Mouse (Mus musculus) heart, embryonic 11.5 days (tissue): ENCODE measurements at regions not wholly inside any gene's neighbourhood (a gene's known extent, or its start where the extent isn't known, plus 50 kb on each side); places are given as distances from the start of the nearest gene placed in this dataset.

Experiments used
- ATAC-seq: fragments of 200-750 bp; cut with Nextera tagmentation; replicated peaks from 2 replicates; pipeline ENCODE4 v1.8.0; 2017; ENCODE audit warnings: moderate library complexity; ENCODE audit not compliant: insufficient number of reproducible peaks, low FRiP score, low TSS enrichment
- H3K27ac ChIP-seq: fragments of 300-500 bp; sonication (generic); 2 replicates; pipeline ENCODE4 v1.5.1; 2014; ENCODE audit warnings: mild to moderate bottlenecking, low read depth, low read length
- H3K27me3 ChIP-seq: fragments of 300-500 bp; sonication (generic); 2 replicates; pipeline ENCODE4 v1.6.1; 2014; ENCODE audit warnings: mild to moderate bottlenecking, low read length, mixed read lengths; ENCODE audit not compliant: control insufficient read depth, insufficient read depth
- H3K36me3 ChIP-seq: fragments of 300-500 bp; sonication (generic); 2 replicates; pipeline ENCODE4 v1.6.1; 2014; ENCODE audit warnings: mild to moderate bottlenecking, low read length, moderate library complexity, mixed read lengths; ENCODE audit not compliant: control insufficient read depth, insufficient read depth
- H3K4me1 ChIP-seq: fragments of 300-500 bp; sonication (generic); 2 replicates; pipeline ENCODE4 v1.6.1; 2014; ENCODE audit warnings: low read length; ENCODE audit not compliant: control insufficient read depth, insufficient read depth
- H3K4me2 ChIP-seq: fragments of 300-500 bp; sonication (generic); 2 replicates; pipeline ENCODE4 v1.6.1; 2014; ENCODE audit warnings: mild to moderate bottlenecking, moderate library complexity
- H3K4me3 ChIP-seq: fragments of 300-500 bp; sonication (generic); 2 replicates; pipeline ENCODE4 v1.5.1; 2014; ENCODE audit warnings: low read depth, low read length
- H3K9ac ChIP-seq: fragments of 300-500 bp; sonication (generic); 2 replicates; pipeline ENCODE4 v1.6.1; 2014; ENCODE audit warnings: mild to moderate bottlenecking, low read depth, low read length, moderate library complexity
- H3K9me3 ChIP-seq: fragments of 300-500 bp; sonication (generic); replicated peaks from 2 replicates; pipeline ENCODE4 v1.6.1; 2016; ENCODE audit warnings: low read length; ENCODE audit not compliant: control insufficient read depth
- WGBS: fragments of 180-500 bp; shearing (Covaris S2); extraction: QIAGEN DNeasy Blood & Tissue Kit; methylation state at CpG from one replicate; pipeline ENCODE4 v1.1.7; 2014; ENCODE audit not compliant: insufficient replicate concordance; 5-methylcytosine and 5-hydroxymethylcytosine counted together

DNA sequence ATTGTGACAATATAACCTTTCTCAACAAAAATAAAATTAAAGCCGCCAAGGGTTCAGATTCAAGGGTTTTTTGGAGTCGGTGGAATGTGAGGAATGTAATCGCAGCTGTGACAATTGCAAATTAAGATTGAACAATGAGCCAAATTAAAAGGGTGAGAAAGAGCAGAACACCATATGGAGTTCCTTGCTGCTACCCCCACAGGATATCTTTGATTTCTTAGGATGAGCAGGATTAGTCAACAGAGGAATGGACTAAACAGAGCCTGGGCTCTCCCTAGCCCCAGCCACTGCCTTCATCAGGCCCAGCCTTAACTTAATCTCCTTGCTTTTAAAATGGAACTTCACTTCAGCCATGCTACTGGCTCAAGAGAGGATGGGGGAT is 121.3 kb downstream of the Mat2b start:
- no peaks in the 10 kb centered on the region for H3K4me1 ChIP-seq
- no peak overlapping the region for H3K27ac ChIP-seq
- whole genome bisulfite sequencing: 12% methylated on average over 3 of the region's 3 CpGs
- no peak overlapping the region for H3K9ac ChIP-seq
- H3K4me3 ChIP-seq: no peak overlapping the region
- H3K36me3 ChIP-seq: no peaks in the 10 kb centered on the region
- no peak overlapping the region for H3K4me2 ChIP-seq
- no peaks in the 10 kb centered on the region for H3K9me3 ChIP-seq
- ATAC-seq: no peak
- H3K27me3 ChIP-seq: no peaks in the 10 kb centered on the region

DNA sequence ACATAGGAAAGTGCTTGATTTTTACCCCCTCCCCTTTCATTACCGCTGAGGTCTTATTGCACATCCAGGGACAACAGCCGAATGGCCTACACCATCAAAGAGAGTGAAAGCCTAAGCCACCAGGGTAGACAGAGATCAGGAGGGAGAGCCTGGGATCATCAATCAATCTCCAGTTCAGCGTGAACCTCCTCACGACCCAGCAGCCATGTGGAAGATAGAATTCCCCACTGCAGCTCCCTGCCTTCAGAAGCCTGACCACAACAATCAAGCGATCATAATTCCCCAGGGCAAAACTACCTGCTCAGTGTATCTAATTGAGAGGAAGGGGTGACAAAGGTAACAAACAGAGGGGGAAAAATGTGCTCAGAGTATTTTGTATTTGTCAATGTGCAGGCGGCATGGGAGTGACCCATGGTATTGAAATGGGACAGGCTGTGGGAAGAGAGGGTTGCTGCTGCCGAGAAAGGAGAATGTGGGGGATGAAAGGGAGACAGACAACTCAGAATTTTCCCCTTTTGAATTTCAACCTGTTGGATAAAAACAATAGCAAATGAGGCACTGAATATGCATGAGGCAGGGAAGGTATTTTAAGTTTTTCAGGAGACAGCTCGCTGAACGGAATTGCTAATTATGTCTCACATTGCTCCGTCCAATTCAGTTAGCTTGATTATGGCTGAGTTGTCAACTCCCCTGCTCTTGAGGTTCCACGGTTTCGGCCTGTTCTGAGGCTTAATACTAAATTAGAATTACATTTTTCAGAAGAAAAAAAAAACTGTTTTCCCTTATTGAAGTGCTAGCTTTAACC is 121.8 kb downstream of the Mat2b start:
- H3K4me3 ChIP-seq: no peak overlapping the region
- H3K9me3 ChIP-seq: no peaks in the 10 kb centered on the region
- peak overlapping the region; percentile 1; the same call in 1 of the 2 replicates for H3K4me2 ChIP-seq
- no peaks in the 10 kb centered on the region for H3K4me1 ChIP-seq
- no peaks in the 10 kb centered on the region for H3K36me3 ChIP-seq
- no peak overlapping the region for H3K27ac ChIP-seq
- H3K27me3 ChIP-seq: no peaks in the 10 kb centered on the region
- ATAC-seq: no peak
- H3K9ac ChIP-seq: no peak overlapping the region
- 22% methylated on average over 12 of the region's 12 CpGs for WGBS

DNA sequence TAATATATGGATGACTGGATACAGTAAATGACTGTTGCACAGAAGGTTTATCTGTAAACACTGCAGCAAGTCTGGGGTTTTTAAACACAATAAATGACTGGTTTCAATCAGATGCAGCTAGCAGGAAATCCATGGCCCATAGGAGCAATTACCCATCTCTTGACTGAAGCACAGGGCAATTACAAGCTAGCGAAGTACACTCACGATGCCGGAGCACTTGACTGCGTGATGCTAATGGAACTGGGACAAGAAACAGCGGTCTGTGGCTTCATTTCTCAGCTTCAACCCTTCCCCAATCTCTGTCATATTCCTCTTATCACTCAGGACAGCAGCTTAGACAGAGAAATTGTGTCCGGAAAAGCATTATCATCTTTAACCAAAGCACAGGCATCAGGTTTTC is 132.1 kb downstream of the Mat2b start:
- ATAC-seq: no peak
- H3K4me1 ChIP-seq: no peaks in the 10 kb centered on the region
- no peaks in the 10 kb centered on the region for H3K9me3 ChIP-seq

GRCm38 (mm10) chr11:40561983-40562382 is 133.0 kb downstream of the Mat2b start:
- no peak overlapping the region for H3K4me2 ChIP-seq
- WGBS: 95% methylated on average over 2 of the region's 2 CpGs
- H3K9me3 ChIP-seq: no peaks in the 10 kb centered on the region

More for the DNA sequence above, 132.1 kb downstream of the Mat2b start:
- Histone ChIP-seq H3K9ac (no peak overlapping the region), H3K36me3 (no peaks in the 10 kb centered on the region), H3K4me2 (no peak overlapping the region), H3K27ac (no peak overlapping the region), H3K27me3 (no peaks in the 10 kb centered on the region), H3K4me3 (no peak overlapping the region)
- WGBS: 71% methylated on average over 6 of the region's 6 CpGs

DNA sequence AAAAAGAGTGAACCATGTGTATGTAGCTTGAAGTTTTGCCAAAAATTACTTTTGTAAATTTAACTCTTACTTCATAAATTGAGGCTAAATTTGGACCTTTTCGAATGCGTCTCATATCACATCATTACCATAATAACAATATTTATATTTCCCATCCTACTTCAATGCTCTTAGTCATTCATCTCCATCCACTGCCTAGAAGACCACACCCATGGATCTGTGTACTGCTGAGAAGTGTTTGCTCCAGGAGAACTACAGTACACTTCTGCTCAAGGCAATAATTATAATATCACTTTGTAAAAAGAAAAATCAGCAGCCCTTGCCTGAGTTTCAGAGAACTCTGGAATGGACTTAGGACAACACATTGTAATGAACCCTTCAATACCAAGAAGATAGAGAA is 133.6 kb downstream of the Mat2b start:
- Histone ChIP-seq H3K9me3 (no peaks in the 10 kb centered on the region), H3K9ac (no peak overlapping the region), H3K4me1 (no peaks in the 10 kb centered on the region), H3K4me3 (no peak overlapping the region), H3K4me2 (no peak overlapping the region), H3K36me3 (no peaks in the 10 kb centered on the region), H3K27ac (no peak overlapping the region), H3K27me3 (no peaks in the 10 kb centered on the region)
- 88% methylated on average over 2 of the region's 2 CpGs for WGBS
- ATAC-seq: no peak

More at GRCm38 (mm10) chr11:40561983-40562382, 133.0 kb downstream of the Mat2b start:
- Histone ChIP-seq H3K27me3 (no peaks in the 10 kb centered on the region), H3K27ac (no peak overlapping the region), H3K9ac (no peak overlapping the region), H3K4me3 (no peak overlapping the region), H3K4me1 (no peaks in the 10 kb centered on the region), H3K36me3 (no peaks in the 10 kb centered on the region)
- ATAC-seq: no peak

DNA sequence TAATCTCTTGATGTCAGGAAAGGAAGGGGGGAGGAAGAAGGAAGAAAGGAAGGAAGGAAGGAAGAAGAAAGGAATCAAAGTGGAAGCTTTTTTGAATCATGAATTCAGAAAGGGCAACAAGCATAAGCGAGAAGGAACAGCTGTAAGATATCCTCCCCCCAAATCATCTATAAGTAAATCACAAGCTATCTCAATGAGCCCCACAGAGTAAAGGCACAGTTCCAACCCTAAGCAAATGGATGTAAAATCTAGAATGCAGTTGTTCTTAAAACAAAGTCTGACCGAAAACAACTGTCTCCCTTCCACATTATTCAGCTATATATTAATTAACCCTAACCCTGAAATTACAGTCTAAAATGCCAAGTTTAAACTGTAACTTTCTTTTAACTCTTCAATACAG is 136.5 kb downstream of the Mat2b start:
- H3K4me3 ChIP-seq: no peak overlapping the region
- WGBS: 85% methylated on average over 2 of the region's 2 CpGs

GRCm38 (mm10) chr11:40554867-40555794 is 139.9 kb downstream of the Mat2b start:
- no peak for ATAC-seq
- Histone ChIP-seq H3K36me3 (no peaks in the 10 kb centered on the region), H3K4me3 (no peak overlapping the region), H3K9ac (no peak overlapping the region), H3K27ac (no peak overlapping the region), H3K4me2 (no peak overlapping the region), H3K4me1 (no peaks in the 10 kb centered on the region), H3K9me3 (no peaks in the 10 kb centered on the region), H3K27me3 (no peaks in the 10 kb centered on the region)
- WGBS: 71% methylated on average over 11 of the region's 11 CpGs

More for the DNA sequence above, 136.5 kb downstream of the Mat2b start:
- H3K36me3 ChIP-seq: no peaks in the 10 kb centered on the region
- no peaks in the 10 kb centered on the region for H3K27me3 ChIP-seq
- ATAC-seq: no peak
- H3K9me3 ChIP-seq: no peaks in the 10 kb centered on the region
- no peak overlapping the region for H3K9ac ChIP-seq
- H3K27ac ChIP-seq: no peak overlapping the region
- no peak overlapping the region for H3K4me2 ChIP-seq
- no peaks in the 10 kb centered on the region for H3K4me1 ChIP-seq

DNA sequence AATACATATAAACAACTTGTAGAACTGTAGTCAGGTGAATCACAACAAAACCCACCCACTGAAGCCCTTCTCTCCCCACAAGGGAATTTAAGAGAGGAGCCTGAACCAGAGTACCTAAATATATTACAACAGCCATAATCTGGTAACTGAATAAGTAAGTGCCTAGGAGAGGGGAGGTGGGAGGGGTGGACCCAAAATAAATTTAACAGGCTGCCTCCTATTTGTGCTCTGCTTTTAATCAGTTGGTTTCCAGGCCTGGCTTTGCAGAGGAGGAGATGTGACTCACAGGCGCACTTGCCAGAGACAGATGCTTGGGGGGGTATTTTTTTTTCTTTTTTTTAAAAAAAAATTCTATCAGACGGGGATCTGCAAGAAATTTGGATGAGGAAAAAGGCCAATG is 142.9 kb downstream of the Mat2b start:
- WGBS: 62% methylated on average over 2 of the region's 2 CpGs
- H3K4me3 ChIP-seq: no peak overlapping the region
- no peaks in the 10 kb centered on the region for H3K27me3 ChIP-seq
- no peaks in the 10 kb centered on the region for H3K4me1 ChIP-seq
- H3K4me2 ChIP-seq: no peak overlapping the region
- H3K9ac ChIP-seq: no peak overlapping the region
- H3K9me3 ChIP-seq: no peaks in the 10 kb centered on the region
- H3K27ac ChIP-seq: no peak overlapping the region
- H3K36me3 ChIP-seq: no peaks in the 10 kb centered on the region
- ATAC-seq: no peak
